16 mouse cellular contexts compared by ENCODE assay signal in the genomic region with DNA sequence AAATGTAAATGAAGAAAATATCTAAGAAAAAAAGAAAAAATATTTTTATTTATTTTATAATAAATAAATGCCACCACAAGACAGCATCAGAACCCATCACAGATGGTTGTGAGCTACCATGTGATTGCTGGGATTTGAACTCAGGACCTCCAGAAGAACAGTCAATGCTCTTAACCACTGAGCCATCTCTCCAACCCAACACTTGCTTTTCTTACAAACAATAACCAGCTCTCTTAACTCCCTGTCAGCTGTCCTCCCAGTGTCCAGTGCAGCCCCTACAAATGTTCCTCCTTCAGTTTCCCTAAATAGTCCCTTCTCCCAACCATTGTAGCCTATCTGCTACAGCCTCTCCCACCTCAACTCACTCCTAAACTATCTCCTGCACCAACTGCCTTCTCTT. TPM values are rescaled to one million over a fixed set of nuclear protein-coding genes. Genes with fewer than 3 reads are reported as not detected.
"Had no signal": no experiment of that assay in that cellular context is flagged by ENCODE, and none has a peak within 500 bp of the region (broad histone marks: within the 10 kb centered on the region; RNA-seq: fewer than 3 reads in every experiment).

No protein-coding gene starts in this region.

- H3K27me3 ChIP-seq: midbrain, embryonic 13.5 days; midbrain, embryonic 15.5 days; neural tube, embryonic 12.5 days; stomach, embryonic 15.5 days had no signal

- H3K9me3 ChIP-seq: megakaryocyte, embryonic 14.5 days; midbrain, embryonic 13.5 days; midbrain, embryonic 15.5 days; neural tube, embryonic 12.5 days; stomach, embryonic 15.5 days had no signal

- H3K4me2 ChIP-seq: lung, embryonic 14.5 days; midbrain, embryonic 11.5 days; midbrain, embryonic 13.5 days; midbrain, embryonic 15.5 days; neural tube, embryonic 12.5 days; stomach, embryonic 15.5 days had no signal

- DNase-seq: lung, adult 18-20 months; lung, embryonic 14.5 days; lung, postnatal 10 days; lung, postnatal 4 days; right cerebral cortex, postnatal 14 days; thymus, adult 18-20 months; thymus, postnatal 14 days; thymus, postnatal 36 days had no signal

- H3K27ac ChIP-seq: midbrain, embryonic 13.5 days; midbrain, embryonic 15.5 days; neural tube, embryonic 12.5 days; stomach, embryonic 15.5 days had no signal

- H3K36me3 ChIP-seq: midbrain, embryonic 13.5 days; midbrain, embryonic 15.5 days; neural tube, embryonic 12.5 days; stomach, embryonic 15.5 days had no signal

- H3K4me3 ChIP-seq: megakaryocyte, embryonic 14.5 days; midbrain, embryonic 13.5 days; midbrain, embryonic 15.5 days; neural tube, embryonic 12.5 days; stomach, embryonic 15.5 days had no signal

- H3K4me1 ChIP-seq: midbrain, embryonic 13.5 days; midbrain, embryonic 15.5 days; neural tube, embryonic 12.5 days; stomach, embryonic 15.5 days had no signal

- H3K9ac ChIP-seq: lung, embryonic 14.5 days; midbrain, embryonic 13.5 days; midbrain, embryonic 15.5 days; neural tube, embryonic 12.5 days; stomach, embryonic 15.5 days had no signal

RNA-seq across cellular contexts. Expression of a gene that starts 18.9 kb away (rescaled TPM):
- total RNA-seq: midbrain, postnatal 0 days had no signal
- polyA plus RNA-seq: midbrain, embryonic 13.5 days; neural tube, embryonic 14.5 days had no signal

RNA-seq across cellular contexts. Expression of a gene that starts 23.5 kb away (rescaled TPM):
- polyA plus RNA-seq: midbrain, embryonic 11.5 days had no signal
